Mouse (Mus musculus) fibroblast of lung, adult 2 months (primary cell): ENCODE data around the gene Sugp1.

ENCODE experiments used
- DNase-seq: peaks from one replicate; pipeline ENCODE4 v3.0.0-alpha.2; 2011; ENCODE audit warnings: low read depth

Sugp1 gene

DNA sequence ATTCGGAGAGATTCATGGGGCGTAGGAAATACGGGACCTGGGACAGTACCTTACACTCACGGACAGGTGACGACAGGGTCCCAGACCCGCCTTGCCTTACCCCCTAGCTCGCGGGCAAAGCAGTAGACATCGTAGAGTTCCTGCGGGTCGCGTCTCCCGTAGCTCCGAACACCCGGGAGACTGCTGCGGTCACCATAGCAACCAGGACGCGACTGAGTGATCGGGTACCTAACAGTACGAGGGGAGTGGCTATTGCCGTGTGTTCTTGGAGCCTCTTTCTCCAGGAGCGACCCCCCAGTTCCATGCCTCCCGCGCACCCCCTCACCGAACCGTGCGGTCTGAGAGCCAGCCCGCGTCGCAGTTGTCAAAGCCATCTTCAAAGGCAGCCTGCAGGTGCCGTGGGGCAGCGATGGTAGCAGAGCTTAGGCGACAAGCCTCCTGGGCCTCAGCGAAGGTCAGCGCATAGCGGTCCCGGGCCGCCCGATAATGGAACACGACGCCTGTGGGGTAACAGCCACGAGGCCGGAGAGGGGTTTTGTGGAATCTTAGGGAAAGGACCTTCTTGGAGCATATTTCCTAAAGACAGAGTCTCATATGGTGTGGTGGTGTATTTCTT is 69.9 kb downstream of the Sugp1 start:
- DNase-seq: no peak

DNA sequence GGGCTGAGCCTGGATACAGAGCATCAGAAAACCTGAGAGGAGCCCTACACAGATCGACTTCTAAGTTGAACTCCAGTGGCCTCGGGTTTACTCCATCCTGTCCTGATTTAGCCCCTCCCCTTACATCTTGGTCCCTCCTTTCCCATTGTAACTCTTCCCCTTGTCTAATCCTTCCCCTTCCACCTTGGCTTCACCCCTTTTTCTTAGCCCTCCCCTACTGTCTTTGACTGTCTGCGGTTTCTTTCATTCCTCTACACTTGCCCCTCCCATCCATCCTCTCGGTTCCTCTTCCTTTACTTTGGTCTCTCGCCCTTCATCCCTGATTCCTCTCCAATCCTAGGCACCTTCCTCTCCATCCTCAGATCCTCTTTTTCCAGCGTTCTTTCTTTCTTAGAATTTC is 71.9 kb downstream of the Sugp1 start:
- no peak for DNase-seq

DNA sequence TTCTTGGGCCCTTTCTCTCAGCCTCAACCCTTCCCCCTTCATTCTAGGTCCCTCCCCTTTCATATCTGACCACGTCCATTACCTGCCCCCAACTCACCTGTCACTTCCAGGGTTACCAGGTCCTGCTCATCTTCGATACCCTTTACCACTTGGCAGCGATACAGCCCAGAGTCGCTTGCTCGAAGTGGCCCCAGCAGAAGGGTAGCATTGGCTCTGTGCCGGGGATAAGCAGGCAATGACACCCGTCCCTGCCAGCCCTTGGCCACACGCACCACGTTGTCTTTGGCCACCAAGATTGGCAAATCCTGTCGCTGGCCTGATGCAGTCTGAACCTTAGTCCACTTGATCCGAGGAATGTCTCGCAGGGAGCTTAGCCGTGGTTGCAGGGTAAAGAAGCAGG is 72.3 kb downstream of the Sugp1 start:
- no peak for DNase-seq

DNA sequence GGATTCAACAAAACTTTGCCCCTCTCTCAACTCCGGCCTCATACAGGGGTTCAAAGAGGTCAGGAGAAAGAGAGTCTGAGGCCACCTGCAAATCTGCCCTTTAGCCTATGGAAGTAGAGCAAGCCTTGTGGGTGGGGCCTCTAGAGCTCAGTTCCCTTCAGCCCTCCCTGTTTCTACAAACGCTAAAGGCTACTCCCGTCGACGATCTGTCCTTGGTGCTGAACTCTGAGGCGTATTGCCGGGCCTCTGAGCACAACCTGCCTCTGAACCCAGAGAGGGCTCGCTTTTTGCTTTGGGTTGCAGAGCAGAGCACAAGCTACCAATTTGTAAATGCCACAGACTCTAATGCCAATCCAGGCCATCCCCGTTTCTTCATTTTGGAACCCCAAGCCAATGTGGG is 75.0 kb downstream of the Sugp1 start:
- no peak for DNase-seq

DNA sequence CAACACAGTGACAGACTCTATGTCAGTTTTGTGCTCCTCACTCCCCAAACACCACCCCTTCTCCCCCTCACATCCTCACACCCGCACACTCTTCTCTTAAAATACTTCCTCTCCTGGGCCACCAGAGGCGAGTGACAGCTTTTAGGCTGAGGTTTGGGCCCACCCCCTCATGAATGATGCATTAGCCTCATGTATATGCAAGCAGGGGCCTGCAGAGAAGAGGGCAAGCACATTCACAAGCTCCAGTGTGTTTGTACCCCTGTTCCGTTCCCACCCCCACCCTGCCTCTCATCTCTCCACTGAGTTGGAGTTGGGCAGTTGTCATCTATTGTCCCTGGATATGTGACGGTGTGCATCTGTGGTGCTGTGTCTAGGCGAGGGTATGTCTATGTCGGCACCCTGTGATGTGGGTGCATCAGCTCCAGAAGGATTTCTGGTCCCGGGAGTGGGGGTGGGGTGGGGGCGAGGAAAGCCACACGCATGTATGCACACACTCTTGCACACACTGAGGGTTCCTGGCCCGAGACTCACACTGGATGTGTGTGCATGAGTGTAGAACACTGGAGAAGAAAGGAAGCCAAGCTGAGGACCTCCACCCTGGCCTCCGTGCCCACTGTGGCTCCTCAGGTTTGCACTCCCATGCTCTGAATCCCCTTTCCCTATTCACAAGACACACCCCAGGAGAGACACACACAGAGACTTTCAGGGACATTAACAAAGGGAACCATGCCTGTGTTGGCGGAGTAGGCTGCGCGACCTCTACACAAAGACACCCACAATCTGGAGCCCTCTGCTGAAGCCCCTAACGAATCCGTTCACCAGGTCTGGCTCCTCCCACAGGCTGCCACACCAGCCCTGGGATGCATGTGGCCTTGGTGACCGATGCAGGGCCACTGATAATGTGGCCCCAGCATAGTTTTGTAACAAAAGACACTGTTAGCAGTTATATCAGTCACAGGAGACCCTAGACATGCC is 76.4 kb downstream of the Sugp1 start:
- no peak for DNase-seq

DNA sequence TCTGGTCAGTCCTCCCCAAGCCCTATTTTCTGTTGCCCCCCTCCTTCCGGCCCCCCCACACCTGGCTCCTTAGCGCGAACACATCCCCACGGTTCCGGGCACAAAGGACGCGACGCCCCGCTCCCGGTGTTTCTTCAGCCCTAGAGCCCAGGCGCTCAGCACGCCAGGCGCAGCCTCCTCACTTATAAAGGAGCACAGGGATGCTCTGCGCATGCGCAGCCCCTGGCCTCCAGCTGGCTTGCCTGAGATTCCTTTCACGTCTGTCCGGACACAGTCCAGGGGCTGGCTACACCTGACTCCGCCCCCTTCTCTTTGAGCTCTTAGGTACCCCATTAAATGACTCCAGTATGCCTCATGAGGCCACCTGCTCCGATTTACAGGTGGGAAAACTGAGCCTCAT is 78.1 kb downstream of the Sugp1 start, which contains the start of gene Ncan:
Ncan (minus strand) TSS at position 207 of the 400 bp plus-strand sequence.
- no peak for DNase-seq
